Mouse (Mus musculus) lung, postnatal 0 days (tissue): ENCODE data around the gene Gm7137. TPM values are rescaled to one million over a fixed set of nuclear protein-coding genes. Genes with fewer than 3 reads are reported as not detected.
"Not testable (repeated sequence)": the region's sequence is repeated elsewhere in the genome, so short reads cannot be mapped to it uniquely, and the experiment has no call there.

Experiments
- ATAC-seq: fragments of 200-750 bp; cut with Nextera tagmentation; 2 replicates; pipeline ENCODE4 v1.8.0; 2017; ENCODE audit warnings: moderate library complexity
- DNase-seq: peaks from one replicate; pipeline ENCODE4 v3.0.0-alpha.2; 2016; ENCODE audit warnings: low spot score
- H3K27ac ChIP-seq: fragments of 300-500 bp; sonication (generic); 2 replicates; pipeline ENCODE4 v1.5.1; 2014; ENCODE audit warnings: antibody characterized with exemption, mild to moderate bottlenecking, low read length, mixed read lengths
- H3K27me3 ChIP-seq: fragments of 300-500 bp; sonication (generic); replicated peaks from 2 replicates; pipeline ENCODE4 v1.6.1; 2014; ENCODE audit warnings: low read length, mixed read lengths; ENCODE audit not compliant: insufficient read depth
- H3K36me3 ChIP-seq: fragments of 300-500 bp; sonication (generic); 2 replicates; pipeline ENCODE4 v1.6.1; 2014; ENCODE audit warnings: low read length, mixed read lengths; ENCODE audit not compliant: insufficient read depth
- H3K4me1 ChIP-seq: fragments of 300-500 bp; sonication (generic); 2 replicates; pipeline ENCODE4 v1.6.1; 2014; ENCODE audit warnings: antibody characterized with exemption, low read depth, low read length, mixed read lengths; ENCODE audit not compliant: insufficient read depth
- H3K4me2 ChIP-seq: fragments of 300-500 bp; sonication (generic); replicated peaks from 2 replicates; pipeline ENCODE4 v1.6.1; 2014; ENCODE audit warnings: low read depth, mild to moderate bottlenecking, low read length, moderate library complexity, mixed read lengths
- H3K4me3 ChIP-seq: fragments of 300-500 bp; sonication (generic); 2 replicates; pipeline ENCODE4 v1.5.1; 2014; ENCODE audit warnings: low read depth, low read length
- H3K9ac ChIP-seq: fragments of 300-500 bp; sonication (generic); replicated peaks from 2 replicates; pipeline ENCODE4 v1.6.1; 2014; ENCODE audit warnings: low read depth, mild to moderate bottlenecking
- H3K9me3 ChIP-seq: fragments of 300-500 bp; sonication (generic); 2 replicates; pipeline ENCODE4 v1.6.1; 2016; ENCODE audit warnings: low read length, mixed read lengths
- CTCF ChIP-seq: IDR thresholded peaks from 2 replicates; pipeline ENCODE4 v1.5.1; 2016; ENCODE audit warnings: antibody characterized with exemption, mild to moderate bottlenecking
- EP300 ChIP-seq: IDR thresholded peaks from 2 replicates; pipeline ENCODE4 v1.6.1; 2016; ENCODE audit warnings: antibody characterized with exemption, mild to moderate bottlenecking, control low read depth
- WGBS: fragments of 180-500 bp; shearing (Covaris S2); extraction: QIAGEN DNeasy Blood & Tissue Kit; methylation state at CpG from one replicate; pipeline ENCODE4 v1.1.7; 2014; 5-methylcytosine and 5-hydroxymethylcytosine counted together
- polyA plus RNA-seq: library from polyadenylated mRNA; unstranded; fragments of >200 nt; fragmentation: Nextera tagmentation; extraction: Ambion mirVana; gene quantifications from 2 replicates; pipeline ENCODE4 v1.2.1, GENCODE M21; 2015

Gene Gm7137
- polyA plus RNA-seq, 1 experiment from 2014 or later: not detected

GRCm38 (mm10) chr10:77811743-77812142 is 23.7 kb upstream of the Gm7137 start, which contains the start of gene Gm9507:
Gene Gm9507, minus strand, starts transcription at chr10:77811843.
- H3K9ac ChIP-seq: no peak within 1 kb of the TSS
- H3K27ac ChIP-seq: no peak within 1 kb of the TSS
- no peak for ATAC-seq
- H3K4me1 ChIP-seq: no peaks in the 10 kb centered on the region
- no peaks in the 10 kb centered on the region for H3K27me3 ChIP-seq
- no peak for TF ChIP-seq CTCF
- no peak for TF ChIP-seq EP300
- no peak for DNase-seq
- no peaks in the 10 kb centered on the region for H3K36me3 ChIP-seq
- no peak within 1 kb of the TSS for H3K4me2 ChIP-seq
- H3K4me3 ChIP-seq: no peak within 1 kb of the TSS
- H3K9me3 ChIP-seq: no peaks in the 10 kb centered on the region
- WGBS: 45% methylated on average over 5 of the region's 5 CpGs

GRCm38 (mm10) chr10:77804095-77804494 is 16.1 kb upstream of the Gm7137 start:
- Histone ChIP-seq H3K27ac (no peak overlapping the region), H3K4me2 (no peak overlapping the region), H3K27me3 (no peaks in the 10 kb centered on the region), H3K9ac (no peak overlapping the region), H3K4me1 (no peaks in the 10 kb centered on the region), H3K9me3 (no peaks in the 10 kb centered on the region), H3K4me3 (no peak overlapping the region), H3K36me3 (no peaks in the 10 kb centered on the region)
- TF ChIP-seq EP300 (no peak), CTCF (no peak)
- ATAC-seq (0 out of 2 replicates have a peak, but pooled peaks have one; percentile 28), DNase-seq (no peak)
- WGBS: 37% methylated on average over 3 of the region's 3 CpGs

GRCm38 (mm10) chr10:77798921-77799508 is 11.0 kb upstream of the Gm7137 start, which contains the start of gene Gm19668:
Gene Gm19668, minus strand, starts transcription at chr10:77799133.
- no peak for DNase-seq
- Histone ChIP-seq H3K9me3 (no peaks in the 10 kb centered on the region), H3K4me3 (no peak within 1 kb of the TSS), H3K27me3 (no peaks in the 10 kb centered on the region), H3K27ac (no peak within 1 kb of the TSS), H3K4me2 (no peak within 1 kb of the TSS), H3K36me3 (no peaks in the 10 kb centered on the region), H3K9ac (no peak within 1 kb of the TSS), H3K4me1 (no peaks in the 10 kb centered on the region; the same call in 1 of the 2 replicates)
- no peak for ATAC-seq
- no peak for TF ChIP-seq CTCF
- TF ChIP-seq EP300: no peak
- 59% methylated on average over 8 of the region's 8 CpGs for WGBS

GRCm38 (mm10) chr10:77798164-77798920 is 10.3 kb upstream of the Gm7137 start:
- not testable (repeated sequence) for ATAC-seq, H3K27ac ChIP-seq
- WGBS: 38% methylated on average over 3 of the region's 3 CpGs

GRCm38 (mm10) chr10:77797677-77798076 is 9.7 kb upstream of the Gm7137 start:
- 6% methylated on average over 3 of the region's 3 CpGs for WGBS
- Histone ChIP-seq H3K36me3 (no peaks in the 10 kb centered on the region), H3K4me2 (no peak overlapping the region), H3K4me1 (no peaks in the 10 kb centered on the region; the same call in 1 of the 2 replicates), H3K27me3 (no peaks in the 10 kb centered on the region), H3K9me3 (no peaks in the 10 kb centered on the region), H3K27ac (no peak overlapping the region), H3K4me3 (no peak overlapping the region), H3K9ac (no peak overlapping the region)
- ATAC-seq: no peak
- no peak for TF ChIP-seq CTCF
- TF ChIP-seq EP300: no peak
- DNase-seq: peak; percentile 6

More at GRCm38 (mm10) chr10:77798164-77798920, 10.3 kb upstream of the Gm7137 start:
- H3K4me3 ChIP-seq, H3K9ac ChIP-seq, H3K36me3 ChIP-seq, DNase-seq, H3K4me1 ChIP-seq, H3K9me3 ChIP-seq, H3K4me2 ChIP-seq, H3K27me3 ChIP-seq: not testable (repeated sequence)

- Histone ChIP-seq H3K27me3 (no peaks in the 10 kb centered on the region), H3K4me1 (no peaks in the 10 kb centered on the region; the same call in 1 of the 2 replicates), H3K9ac (no peak within 1 kb of the TSS), H3K4me2 (no peak within 1 kb of the TSS), H3K27ac (no peak within 1 kb of the TSS), H3K36me3 (no peaks in the 10 kb centered on the region), H3K9me3 (no peaks in the 10 kb centered on the region), H3K4me3 (no peak within 1 kb of the TSS)
- 45% methylated on average over 2 of the region's 2 CpGs for WGBS
- ATAC-seq (no peak), DNase-seq (no peak)
- no peak for TF ChIP-seq CTCF
- TF ChIP-seq EP300: no peak
These were observed 7.0 kb upstream of the Gm7137 start, which contains the start of gene Gm9639 for GRCm38 (mm10) chr10:77794976-77795375. Gene Gm9639, minus strand, starts transcription at chr10:77795076.
